Mouse (Mus musculus): ENCODE results near the gene Cdyl2. TPM values are rescaled to one million over a fixed set of nuclear protein-coding genes. Genes with fewer than 3 reads are reported as not detected.

Cdyl2 gene
- polyA plus RNA-seq, 1 experiment from 2014 or later, result 1.8 TPM

DNA sequence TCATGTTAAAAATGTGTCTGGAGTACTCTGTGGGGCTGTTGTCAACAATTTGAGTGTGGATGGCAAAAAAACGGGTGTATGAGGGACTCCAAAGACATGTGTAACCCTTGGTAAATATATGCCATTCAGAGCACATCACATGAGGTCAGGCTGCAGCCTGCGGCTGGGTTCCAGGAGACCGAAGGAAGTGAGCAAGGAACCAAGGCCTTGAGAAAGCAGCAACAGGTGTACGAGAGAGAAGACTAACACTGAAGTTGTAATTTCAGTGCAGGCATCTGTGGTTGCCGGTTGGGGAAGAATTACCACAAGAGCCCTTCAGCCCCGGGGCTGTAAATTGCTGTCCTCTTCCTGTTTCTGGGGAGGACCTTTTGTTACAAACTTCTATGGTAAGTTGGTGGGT is 133.1 kb downstream of the Cdyl2 start:
- Histone ChIP-seq H3K9me3 (replicated peaks; ENCODE audit: control insufficient read depth, low read length) (no peaks in the 10 kb centered on the region), H3K36me3 (ENCODE audit: control insufficient read depth, insufficient read depth) (no peaks in the 10 kb centered on the region), H3K27me3 (ENCODE audit: control insufficient read depth, insufficient read depth, low read depth, low read length) (no peaks in the 10 kb centered on the region), H3K9ac (ENCODE audit: low read depth, low read length) (no peak overlapping the region), H3K4me2 (ENCODE audit: low read depth, low read length) (no peak overlapping the region), H3K4me1 (ENCODE audit: control insufficient read depth, low read depth, low read length) (no peaks in the 10 kb centered on the region), H3K27ac (ENCODE audit: low read length) (no peak overlapping the region), H3K4me3 (ENCODE audit: low read depth, low read length) (no peak overlapping the region)
- no peak for ATAC-seq (ENCODE audit: low read depth)
- 21% methylated on average over 6 of the region's 6 CpGs for WGBS (ENCODE audit: insufficient replicate concordance)

DNA sequence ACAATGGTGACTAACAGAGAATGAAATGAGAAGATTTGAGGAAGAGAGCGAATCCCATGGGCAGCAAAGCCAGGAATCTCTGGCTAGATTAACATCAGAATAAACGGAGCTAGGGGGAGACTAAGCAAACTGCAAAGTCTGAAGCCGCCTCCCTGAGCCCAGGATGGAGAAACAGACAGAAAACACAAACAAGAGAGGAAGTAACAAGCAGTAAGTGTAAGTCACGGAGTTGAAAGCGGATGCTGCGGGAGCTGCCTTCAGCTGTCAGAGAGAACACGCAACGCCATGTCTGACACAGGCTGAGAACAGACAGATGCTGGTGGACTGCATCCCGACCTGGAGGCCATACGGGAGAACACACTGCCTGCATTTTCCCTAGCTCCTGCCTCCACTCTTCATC is 141.6 kb downstream of the Cdyl2 start:
- Histone ChIP-seq H3K27me3 (ENCODE audit: control insufficient read depth, insufficient read depth, low read depth, low read length) (no peaks in the 10 kb centered on the region), H3K4me3 (ENCODE audit: low read depth, low read length) (no peak overlapping the region), H3K4me1 (ENCODE audit: control insufficient read depth, low read depth, low read length) (no peaks in the 10 kb centered on the region), H3K9ac (ENCODE audit: low read depth, low read length) (no peak overlapping the region), H3K36me3 (ENCODE audit: control insufficient read depth, insufficient read depth) (no peaks in the 10 kb centered on the region), H3K27ac (ENCODE audit: low read length) (no peak overlapping the region), H3K4me2 (ENCODE audit: low read depth, low read length) (no peak overlapping the region), H3K9me3 (replicated peaks; ENCODE audit: control insufficient read depth, low read length) (no peaks in the 10 kb centered on the region)
- no peak for ATAC-seq (ENCODE audit: low read depth)
- 75% methylated on average over 10 of the region's 10 CpGs for WGBS (ENCODE audit: insufficient replicate concordance)

DNA sequence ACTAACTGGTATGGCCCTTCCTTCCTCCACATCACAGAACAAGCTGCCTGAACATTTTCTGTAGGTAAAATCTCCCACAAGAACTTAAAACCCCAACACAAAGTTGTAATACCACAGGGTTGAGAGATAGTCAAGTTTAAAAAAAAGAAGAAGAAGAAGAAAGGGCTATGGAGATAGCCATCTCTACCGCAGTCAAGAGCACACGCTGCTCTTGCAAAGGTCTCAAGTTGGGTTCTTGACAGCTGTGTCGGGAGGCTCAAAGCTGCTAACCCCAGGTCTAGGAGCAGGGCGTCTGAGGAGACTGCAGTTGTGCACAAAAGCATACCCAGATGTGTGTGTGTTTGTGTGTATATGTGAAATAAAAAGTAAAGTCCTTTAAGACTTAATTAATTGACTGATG is 142.2 kb downstream of the Cdyl2 start:
- H3K36me3 ChIP-seq (ENCODE audit: control insufficient read depth, insufficient read depth), result no peaks in the 10 kb centered on the region
- H3K4me2 ChIP-seq (ENCODE audit: low read depth, low read length), result no peak overlapping the region
- no peaks in the 10 kb centered on the region for H3K9me3 ChIP-seq (replicated peaks; ENCODE audit: control insufficient read depth, low read length)
- ATAC-seq (ENCODE audit: low read depth), result no peak
- no peak overlapping the region for H3K9ac ChIP-seq (ENCODE audit: low read depth, low read length)
- H3K4me3 ChIP-seq (ENCODE audit: low read depth, low read length), result no peak overlapping the region
- WGBS (ENCODE audit: insufficient replicate concordance), result 37% methylated on average over 4 of the region's 4 CpGs
- no peak overlapping the region for H3K27ac ChIP-seq (ENCODE audit: low read length)
- no peaks in the 10 kb centered on the region for H3K27me3 ChIP-seq (ENCODE audit: control insufficient read depth, insufficient read depth, low read depth, low read length)
- H3K4me1 ChIP-seq (ENCODE audit: control insufficient read depth, low read depth, low read length), result no peaks in the 10 kb centered on the region

DNA sequence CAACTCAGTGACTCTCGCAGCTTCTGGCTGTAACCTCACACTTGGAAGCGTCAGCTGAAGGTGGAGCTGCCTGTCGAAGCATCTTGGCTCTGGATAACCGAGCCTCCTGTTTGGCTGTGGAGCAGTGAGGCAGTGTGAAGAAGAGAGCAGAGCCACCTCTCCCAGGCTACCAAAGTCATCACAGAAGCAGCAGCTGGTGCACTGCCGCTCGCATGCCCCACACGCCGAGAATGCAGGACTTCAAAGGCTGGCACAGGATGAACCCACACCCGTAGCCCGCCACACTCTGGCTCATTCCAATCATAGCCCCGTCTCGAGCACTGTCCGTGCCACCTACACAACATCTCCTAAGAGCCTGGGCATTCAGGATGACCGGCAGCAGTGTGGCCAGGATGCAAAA is 142.7 kb downstream of the Cdyl2 start:
- no peaks in the 10 kb centered on the region for H3K9me3 ChIP-seq (replicated peaks; ENCODE audit: control insufficient read depth, low read length)
- no peak for ATAC-seq (ENCODE audit: low read depth)
- WGBS (ENCODE audit: insufficient replicate concordance), result 78% methylated on average over 14 of the region's 14 CpGs
- no peaks in the 10 kb centered on the region for H3K4me1 ChIP-seq (ENCODE audit: control insufficient read depth, low read depth, low read length)
- no peaks in the 10 kb centered on the region for H3K27me3 ChIP-seq (ENCODE audit: control insufficient read depth, insufficient read depth, low read depth, low read length)
- H3K9ac ChIP-seq (ENCODE audit: low read depth, low read length), result no peak overlapping the region
- no peak overlapping the region for H3K4me3 ChIP-seq (ENCODE audit: low read depth, low read length)
- H3K4me2 ChIP-seq (ENCODE audit: low read depth, low read length), result no peak overlapping the region
- H3K27ac ChIP-seq (ENCODE audit: low read length), result no peak overlapping the region
- H3K36me3 ChIP-seq (ENCODE audit: control insufficient read depth, insufficient read depth), result no peaks in the 10 kb centered on the region

DNA sequence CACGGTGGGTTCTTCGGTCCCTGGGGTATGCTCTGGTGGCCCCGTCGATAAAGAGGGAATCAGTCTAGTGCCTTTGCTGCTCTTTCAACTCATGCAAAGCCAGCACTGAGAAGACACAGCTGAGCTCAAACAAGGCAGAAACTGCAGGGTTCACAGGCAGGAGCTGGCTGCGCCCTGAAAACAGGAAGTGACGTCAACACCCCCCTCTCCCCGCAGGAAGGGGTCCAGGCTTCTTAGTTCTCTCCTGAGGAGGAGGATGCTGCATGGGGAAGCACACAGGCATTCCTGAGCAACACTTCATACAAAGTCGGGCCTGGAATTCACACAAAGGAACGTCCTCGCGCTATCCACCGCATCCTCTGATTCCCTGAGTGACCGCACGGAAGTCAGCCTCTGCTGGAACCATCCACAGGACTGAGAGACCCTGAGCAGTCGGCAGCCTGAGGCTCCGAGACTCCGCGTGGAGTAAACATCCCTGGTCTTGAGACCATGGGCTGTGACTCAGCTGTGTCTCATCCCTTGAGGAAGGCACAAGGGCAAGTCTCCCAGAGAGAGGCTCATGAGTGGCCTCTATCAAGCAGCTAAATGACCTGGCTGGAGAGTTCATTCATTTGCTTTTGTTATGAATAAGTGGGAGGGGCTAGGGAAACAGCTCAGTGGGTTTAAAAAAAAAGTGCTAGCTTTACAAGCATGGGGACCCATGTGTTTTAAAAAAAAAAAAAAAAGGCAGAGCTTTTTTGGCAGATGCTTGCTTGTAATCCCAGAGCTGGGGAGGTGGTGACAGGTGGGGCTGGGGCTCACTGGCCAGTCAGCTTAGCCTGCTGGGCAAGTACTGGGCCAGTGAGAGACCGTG is 144.9 kb downstream of the Cdyl2 start:
- 63% methylated on average over 19 of the region's 19 CpGs for WGBS (ENCODE audit: insufficient replicate concordance)
- Histone ChIP-seq H3K36me3 (ENCODE audit: control insufficient read depth, insufficient read depth) (no peaks in the 10 kb centered on the region; the same call in 1 of the 2 replicates), H3K4me2 (ENCODE audit: low read depth, low read length) (no peak overlapping the region), H3K4me1 (ENCODE audit: control insufficient read depth, low read depth, low read length) (no peaks in the 10 kb centered on the region), H3K4me3 (ENCODE audit: low read depth, low read length) (no peak overlapping the region), H3K27ac (ENCODE audit: low read length) (no peak overlapping the region), H3K27me3 (ENCODE audit: control insufficient read depth, insufficient read depth, low read depth, low read length) (no peaks in the 10 kb centered on the region), H3K9ac (ENCODE audit: low read depth, low read length) (no peak overlapping the region), H3K9me3 (replicated peaks; ENCODE audit: control insufficient read depth, low read length) (no peaks in the 10 kb centered on the region)
- no peak for ATAC-seq (ENCODE audit: low read depth)

DNA sequence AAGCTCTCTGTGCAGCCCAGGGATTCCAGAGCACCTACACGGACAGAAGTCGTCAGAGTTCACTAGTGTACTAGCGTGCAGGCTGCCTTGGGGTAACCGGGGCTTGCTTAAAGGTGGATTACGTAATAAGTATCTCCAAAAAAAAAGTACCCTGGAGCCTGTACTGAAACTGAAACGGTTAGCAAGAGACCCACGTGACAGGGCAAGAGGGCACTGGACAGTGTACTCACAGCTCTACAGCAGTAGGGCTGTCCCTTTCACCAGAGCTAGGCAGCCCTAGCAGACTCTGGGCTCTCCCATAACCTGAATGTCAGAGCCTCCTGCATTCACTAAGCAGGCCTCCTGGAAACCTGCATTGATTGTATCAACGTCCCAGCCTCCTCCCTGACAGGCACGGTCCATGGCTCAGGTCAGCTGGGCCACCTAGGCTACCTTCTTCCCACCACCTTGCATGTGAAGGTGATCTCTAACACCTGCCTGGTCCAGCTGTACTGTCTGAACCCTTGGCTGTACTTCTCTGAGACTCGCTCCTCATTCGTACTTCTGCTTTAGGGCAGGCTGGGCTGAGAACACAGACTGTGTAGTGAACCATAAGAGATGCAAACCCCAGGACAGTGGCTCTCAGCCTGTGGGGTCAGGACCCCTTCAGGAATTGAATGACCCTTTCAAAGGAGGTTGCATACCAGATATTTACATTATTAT is 151.3 kb downstream of the Cdyl2 start:
- no peaks in the 10 kb centered on the region for H3K27me3 ChIP-seq (ENCODE audit: control insufficient read depth, insufficient read depth, low read depth, low read length)
- ATAC-seq (ENCODE audit: low read depth), result peak; percentile 94
- 48% methylated on average over 11 of the region's 11 CpGs for WGBS (ENCODE audit: insufficient replicate concordance)
- no peaks in the 10 kb centered on the region for H3K4me1 ChIP-seq (ENCODE audit: control insufficient read depth, low read depth, low read length)
- H3K9ac ChIP-seq (ENCODE audit: low read depth, low read length), result no peak overlapping the region
- no peak overlapping the region for H3K4me3 ChIP-seq (ENCODE audit: low read depth, low read length)
- H3K36me3 ChIP-seq (ENCODE audit: control insufficient read depth, insufficient read depth), result no peaks in the 10 kb centered on the region; the same call in 1 of the 2 replicates
- no peaks in the 10 kb centered on the region for H3K9me3 ChIP-seq (replicated peaks; ENCODE audit: control insufficient read depth, low read length)
- peak overlapping the region; percentile 67 for H3K27ac ChIP-seq (ENCODE audit: low read length)
- H3K4me2 ChIP-seq (ENCODE audit: low read depth, low read length), result no peak overlapping the region

DNA sequence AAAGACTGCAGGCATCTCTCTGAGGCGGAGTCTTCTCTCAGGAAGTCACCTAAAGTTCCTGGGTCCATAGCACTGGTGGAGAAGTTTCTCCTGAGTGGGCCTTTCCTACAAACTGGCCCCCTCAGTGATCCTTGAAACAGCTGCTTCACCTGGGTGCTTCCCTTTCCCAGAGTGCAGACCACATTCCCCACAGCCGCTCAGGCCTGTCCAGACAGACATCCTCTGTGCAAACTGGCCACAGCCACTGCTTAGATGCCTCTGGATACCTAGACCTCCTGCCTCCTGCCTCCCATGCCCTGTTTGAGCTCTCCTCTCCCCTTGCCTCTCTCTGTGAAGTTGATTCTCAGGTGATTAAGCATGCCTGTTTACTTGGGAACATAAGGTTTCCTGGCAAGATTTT is 156.1 kb downstream of the Cdyl2 start:
- no peaks in the 10 kb centered on the region for H3K27me3 ChIP-seq (ENCODE audit: control insufficient read depth, insufficient read depth, low read depth, low read length)
- no peaks in the 10 kb centered on the region for H3K4me1 ChIP-seq (ENCODE audit: control insufficient read depth, low read depth, low read length)
- 74% methylated on average over 2 of the region's 2 CpGs for WGBS (ENCODE audit: insufficient replicate concordance)
- ATAC-seq (ENCODE audit: low read depth), result no peak
- no peaks in the 10 kb centered on the region for H3K9me3 ChIP-seq (replicated peaks; ENCODE audit: control insufficient read depth, low read length)
- no peak overlapping the region for H3K9ac ChIP-seq (ENCODE audit: low read depth, low read length)
- H3K4me2 ChIP-seq (ENCODE audit: low read depth, low read length), result no peak overlapping the region
- H3K4me3 ChIP-seq (ENCODE audit: low read depth, low read length), result no peak overlapping the region
- no peaks in the 10 kb centered on the region for H3K36me3 ChIP-seq (ENCODE audit: control insufficient read depth, insufficient read depth)
- H3K27ac ChIP-seq (ENCODE audit: low read length), result no peak overlapping the region

DNA sequence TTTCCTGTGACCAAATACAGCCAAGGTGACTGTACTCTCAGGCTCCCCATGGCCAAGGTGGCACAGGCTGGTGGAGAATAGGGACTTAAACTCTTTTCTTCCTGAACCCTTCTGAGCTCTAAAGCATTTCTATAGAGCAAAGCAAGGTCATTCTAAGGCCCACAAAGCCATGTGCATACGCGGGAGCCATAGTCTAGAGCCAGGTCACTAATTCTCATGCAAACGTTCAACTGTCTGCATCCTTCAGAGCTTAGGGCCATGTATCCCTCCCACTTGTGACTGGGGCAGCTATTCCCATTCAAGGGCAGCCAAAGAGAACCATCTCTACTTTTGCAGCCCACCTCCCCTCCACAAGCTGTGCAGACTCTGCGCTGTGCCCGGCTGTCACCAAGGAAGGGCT is 159.7 kb downstream of the Cdyl2 start:
- 71% methylated on average over 5 of the region's 5 CpGs for WGBS (ENCODE audit: insufficient replicate concordance)
- Histone ChIP-seq H3K4me3 (ENCODE audit: low read depth, low read length) (no peak overlapping the region), H3K27me3 (ENCODE audit: control insufficient read depth, insufficient read depth, low read depth, low read length) (no peaks in the 10 kb centered on the region), H3K9ac (ENCODE audit: low read depth, low read length) (no peak overlapping the region), H3K27ac (ENCODE audit: low read length) (no peak overlapping the region), H3K4me2 (ENCODE audit: low read depth, low read length) (no peak overlapping the region), H3K4me1 (ENCODE audit: control insufficient read depth, low read depth, low read length) (no peaks in the 10 kb centered on the region), H3K9me3 (replicated peaks; ENCODE audit: control insufficient read depth, low read length) (no peaks in the 10 kb centered on the region), H3K36me3 (ENCODE audit: control insufficient read depth, insufficient read depth) (no peaks in the 10 kb centered on the region)
- no peak for ATAC-seq (ENCODE audit: low read depth)

DNA sequence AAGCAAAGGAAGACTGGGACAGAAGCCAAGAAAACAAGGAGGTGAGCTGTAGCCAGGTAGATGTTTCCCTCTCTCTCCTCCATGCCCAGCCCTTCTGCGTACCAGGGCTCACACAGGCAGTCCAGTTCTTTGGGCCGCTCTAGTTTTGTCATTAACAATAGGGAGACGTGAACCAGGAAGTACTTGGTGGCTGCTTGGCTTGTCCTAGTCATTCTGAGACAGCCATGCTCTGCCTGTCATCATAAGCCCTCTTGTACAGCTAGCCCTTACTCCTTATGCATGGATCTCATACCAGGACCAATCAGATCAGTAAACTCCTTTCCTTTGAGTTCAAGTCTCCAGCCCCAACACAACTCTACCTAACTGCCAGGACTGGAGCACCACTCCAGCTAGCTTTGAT is 180.0 kb downstream of the Cdyl2 start:
- no peak for ATAC-seq (ENCODE audit: low read depth)
- Histone ChIP-seq H3K4me1 (ENCODE audit: control insufficient read depth, low read depth, low read length) (no peaks in the 10 kb centered on the region), H3K4me2 (ENCODE audit: low read depth, low read length) (no peak overlapping the region), H3K9me3 (replicated peaks; ENCODE audit: control insufficient read depth, low read length) (no peaks in the 10 kb centered on the region; the same call in 1 of the 2 replicates), H3K27ac (ENCODE audit: low read length) (no peak overlapping the region), H3K27me3 (ENCODE audit: control insufficient read depth, insufficient read depth, low read depth, low read length) (no peaks in the 10 kb centered on the region), H3K9ac (ENCODE audit: low read depth, low read length) (no peak overlapping the region), H3K36me3 (ENCODE audit: control insufficient read depth, insufficient read depth) (no peaks in the 10 kb centered on the region), H3K4me3 (ENCODE audit: low read depth, low read length) (no peak overlapping the region)
- WGBS (ENCODE audit: insufficient replicate concordance), result 49% methylated on average over 3 of the region's 3 CpGs

Measured in liver, embryonic 16.5 days (tissue).